Mouse (Mus musculus): ENCODE data around the gene Gjb1.

The Gjb1 gene

DNA sequence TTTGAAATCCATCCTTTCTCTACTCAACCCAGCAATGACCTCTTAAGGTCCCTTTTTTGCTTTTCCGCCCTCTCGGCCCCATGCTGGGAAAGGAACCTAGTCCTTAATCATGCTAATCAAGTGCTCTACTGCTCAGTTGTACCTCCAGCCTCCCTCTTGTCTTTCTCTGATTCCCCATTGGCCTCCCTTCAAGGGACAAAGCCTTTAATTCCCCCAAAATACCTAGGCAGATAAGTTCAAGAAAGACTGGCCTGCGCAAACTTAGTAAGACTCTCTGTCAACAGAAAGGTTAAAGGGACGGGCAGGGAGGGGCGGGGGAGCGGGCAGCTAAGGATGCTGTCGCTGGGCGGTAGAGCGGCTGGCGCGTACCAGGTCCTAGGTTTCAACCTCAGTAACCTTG lies 20.3 kb downstream of the Gjb1 start:
- ATAC-seq (ENCODE audit: low TSS enrichment): no peak

DNA sequence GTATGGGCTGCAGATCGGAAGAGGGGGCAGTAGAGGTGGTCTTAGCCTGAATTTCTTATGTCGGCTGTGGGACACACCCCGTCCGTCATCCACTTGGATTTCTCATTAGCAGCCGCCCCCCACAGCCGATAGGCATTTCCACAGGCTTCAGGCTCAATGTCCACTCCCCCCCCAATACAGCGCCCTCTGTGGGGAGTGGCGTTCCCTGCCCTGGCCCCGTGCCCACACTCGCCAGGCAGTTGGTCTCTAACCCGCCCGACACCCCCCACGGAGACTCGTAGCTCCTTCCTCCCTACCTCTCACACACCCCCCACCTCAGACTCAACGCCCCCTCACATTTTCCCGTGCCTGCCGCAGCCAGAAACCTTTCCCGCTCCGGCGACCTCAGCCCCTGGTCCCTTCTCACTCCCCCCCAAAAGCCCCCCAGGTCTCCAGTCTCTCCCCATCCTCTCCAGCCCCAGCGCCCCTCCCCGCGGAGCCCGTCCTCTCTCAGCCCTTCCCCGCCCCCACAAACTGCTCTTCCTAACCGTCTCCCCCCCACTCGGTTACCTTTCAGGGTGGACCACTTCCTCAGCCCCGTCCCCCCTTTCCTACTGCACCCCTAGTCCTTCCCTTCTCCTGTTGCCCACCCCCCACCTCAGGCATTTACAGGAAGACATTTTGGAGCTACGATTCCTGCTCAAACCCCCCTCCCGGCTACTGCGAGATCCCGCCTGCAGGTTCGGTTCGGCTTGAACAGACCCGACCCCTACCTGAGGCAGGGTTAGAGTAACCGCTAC lies 43.0 kb downstream of the Gjb1 start:
- no peak for ATAC-seq (ENCODE audit: low TSS enrichment)

DNA sequence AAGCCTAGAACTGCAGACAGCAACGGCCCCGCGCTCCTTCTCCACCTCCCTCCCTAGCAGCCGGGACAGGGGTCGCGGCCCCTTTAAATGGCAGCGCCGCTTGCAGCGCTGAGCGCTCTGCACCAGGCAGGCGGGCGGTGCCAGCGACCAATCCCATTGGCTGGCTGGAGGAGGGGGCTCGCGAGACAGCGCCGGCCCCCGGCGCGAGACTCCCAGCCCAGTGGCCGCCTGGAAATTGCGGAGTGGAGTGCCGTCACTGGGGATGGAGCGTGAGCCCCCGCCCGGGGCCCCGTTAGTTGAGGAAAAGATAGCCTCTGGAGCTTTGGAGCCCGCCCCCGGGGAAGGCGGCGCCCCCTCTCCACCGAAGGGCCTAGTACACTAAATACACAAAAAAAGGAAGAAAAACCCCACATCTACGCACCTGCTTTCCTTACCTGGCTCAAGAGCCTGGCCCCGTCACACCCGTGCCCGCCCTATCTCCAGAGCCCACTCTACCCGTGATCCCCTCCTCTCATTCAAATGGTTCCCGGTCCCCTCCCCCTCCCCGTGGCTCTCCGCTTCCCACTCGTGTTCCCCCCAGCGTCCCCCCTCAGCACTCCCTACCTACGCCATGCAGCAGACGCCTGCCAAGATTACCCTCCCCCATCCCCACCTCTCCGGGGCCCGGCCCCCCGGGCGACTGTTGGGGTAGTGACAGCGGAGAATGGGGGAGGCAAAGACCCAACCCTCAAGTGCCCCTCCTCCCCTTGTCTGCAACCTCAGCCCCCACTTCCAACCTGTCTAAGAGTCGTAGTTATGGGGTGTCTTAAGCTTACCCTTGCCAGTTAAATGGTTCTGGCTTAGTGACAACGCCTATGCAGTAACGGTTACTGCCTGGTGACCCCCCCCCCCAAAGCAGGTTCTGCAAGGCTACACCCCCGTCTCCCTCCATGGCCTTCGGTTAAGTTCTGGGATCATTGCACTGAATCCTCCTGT lies 43.8 kb downstream of the Gjb1 start:
- ATAC-seq (ENCODE audit: low TSS enrichment): peak; percentile 95

DNA sequence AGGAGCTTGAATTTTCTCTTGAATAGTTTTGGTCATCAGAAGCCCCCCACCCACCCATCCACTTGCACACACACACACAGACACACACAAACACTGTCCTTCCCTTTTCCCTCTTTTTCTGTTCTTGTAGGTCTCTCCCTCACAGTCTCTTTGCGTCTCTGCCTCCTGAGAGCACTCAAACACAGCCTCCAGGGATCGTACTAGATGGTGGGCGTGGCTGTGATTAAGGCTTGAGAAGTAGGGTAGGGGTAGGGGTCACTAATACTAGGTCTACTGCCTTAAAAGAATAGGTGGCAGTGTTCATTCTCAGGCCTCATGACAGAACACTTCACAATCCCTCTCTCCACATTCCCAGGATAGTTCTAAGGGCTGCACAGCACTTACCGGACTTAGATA lies 44.5 kb downstream of the Gjb1 start, which contains the start of gene Zmym3:
Zmym3 (minus strand) TSS at position 150 of the 396 bp plus-strand sequence.
- no peak for ATAC-seq (ENCODE audit: low TSS enrichment)

DNA sequence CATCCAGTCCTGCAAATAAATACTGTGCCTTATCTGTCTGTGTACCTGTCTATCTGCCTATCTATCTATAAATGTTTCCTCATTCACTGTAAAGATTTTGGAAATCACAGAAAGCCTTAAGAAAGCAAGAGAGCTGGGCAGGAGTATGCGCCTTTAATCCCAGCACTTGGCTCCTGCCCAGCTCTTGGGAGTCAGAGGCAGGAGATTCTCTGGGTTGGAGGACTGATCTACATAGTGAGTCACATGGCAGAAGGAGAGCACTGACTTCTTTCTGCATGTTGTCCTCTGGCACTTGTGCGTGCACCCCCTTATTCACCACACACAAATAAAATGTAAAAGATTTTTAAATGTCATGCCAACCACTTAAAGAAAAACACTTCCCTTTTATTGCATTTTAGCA lies 47.3 kb downstream of the Gjb1 start:
- ATAC-seq (ENCODE audit: low TSS enrichment): no peak

DNA sequence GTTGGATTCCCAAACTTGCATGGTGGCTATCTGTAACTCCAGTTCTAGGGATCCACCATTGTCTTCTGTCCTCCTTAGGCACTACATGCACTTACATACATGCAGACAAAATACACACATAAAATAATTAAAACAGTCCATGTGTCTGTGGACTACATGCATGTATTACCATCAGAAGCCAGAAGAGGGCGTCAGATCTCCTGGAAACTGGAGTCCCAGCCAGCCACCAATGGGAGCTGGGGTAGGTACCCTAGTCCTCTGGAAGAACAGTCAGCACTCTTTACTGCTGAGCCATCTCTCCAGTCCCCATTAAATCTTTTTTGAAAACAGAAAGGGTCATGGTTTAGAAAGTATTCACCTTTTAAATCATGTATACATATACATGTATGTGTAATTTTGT lies 51.6 kb downstream of the Gjb1 start:
- ATAC-seq (ENCODE audit: low TSS enrichment): no peak

DNA sequence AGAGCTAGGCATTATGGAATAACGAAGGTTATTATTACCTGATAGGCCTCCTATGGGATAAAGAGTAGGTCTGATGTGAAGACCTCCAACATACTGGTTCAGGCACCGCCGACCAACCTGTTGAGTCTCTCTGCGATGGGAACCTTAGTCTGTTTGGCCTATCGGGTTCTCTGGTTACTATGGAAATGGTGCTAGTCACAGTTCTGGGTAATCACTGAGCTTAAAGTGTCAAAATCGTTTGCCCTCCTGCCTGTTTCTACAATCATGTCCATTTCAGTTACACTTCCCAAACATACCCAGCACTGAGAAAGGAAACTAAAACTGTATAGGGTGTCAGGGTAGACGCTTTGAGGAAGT lies 52.6 kb downstream of the Gjb1 start:
- ATAC-seq (ENCODE audit: low TSS enrichment): no peak; the same call in 1 of the 2 replicates

DNA sequence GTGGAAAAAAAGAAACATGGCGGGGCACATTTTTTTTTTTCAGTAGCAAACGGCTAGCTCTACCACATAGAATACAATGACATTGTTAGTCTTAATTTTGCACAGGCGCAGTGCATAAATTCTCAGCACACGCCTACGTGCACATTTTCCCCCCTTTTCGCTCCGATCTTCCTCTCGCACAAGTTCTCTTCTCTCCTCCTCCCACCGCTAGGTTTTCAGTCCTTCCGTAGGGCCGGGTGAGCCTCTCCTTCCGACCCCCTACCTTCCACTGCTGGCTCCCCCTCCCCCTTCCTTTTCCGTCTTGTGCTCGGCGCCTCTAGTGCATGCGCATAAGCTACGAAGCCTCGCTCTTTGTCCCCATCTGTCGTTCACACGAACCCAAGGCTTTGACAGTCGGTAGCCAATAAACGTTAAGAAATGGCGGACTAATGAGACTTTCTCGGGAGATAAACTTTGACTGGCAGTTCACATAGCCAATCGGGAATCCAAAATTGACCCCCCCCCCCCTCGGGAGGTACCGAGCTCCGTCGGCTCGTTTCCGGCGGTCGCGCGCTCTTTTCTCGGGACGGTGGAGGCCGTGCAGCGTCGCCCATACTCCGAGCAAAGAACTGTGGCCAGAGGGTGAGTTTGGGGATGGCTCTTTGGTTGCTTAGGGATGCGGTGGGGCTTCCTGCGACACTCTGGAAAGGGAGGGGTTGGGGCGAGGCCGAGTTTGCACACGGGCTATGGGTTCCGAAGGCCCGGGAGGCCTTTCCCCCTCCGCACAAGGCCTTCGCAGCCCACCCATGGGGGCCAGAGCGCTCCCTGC lies 53.2 kb downstream of the Gjb1 start, which contains the start of gene Nono:
Nono (plus strand) TSS at position 177 of the 808 bp plus-strand sequence.
- peak; percentile 98 for ATAC-seq (ENCODE audit: low TSS enrichment)

DNA sequence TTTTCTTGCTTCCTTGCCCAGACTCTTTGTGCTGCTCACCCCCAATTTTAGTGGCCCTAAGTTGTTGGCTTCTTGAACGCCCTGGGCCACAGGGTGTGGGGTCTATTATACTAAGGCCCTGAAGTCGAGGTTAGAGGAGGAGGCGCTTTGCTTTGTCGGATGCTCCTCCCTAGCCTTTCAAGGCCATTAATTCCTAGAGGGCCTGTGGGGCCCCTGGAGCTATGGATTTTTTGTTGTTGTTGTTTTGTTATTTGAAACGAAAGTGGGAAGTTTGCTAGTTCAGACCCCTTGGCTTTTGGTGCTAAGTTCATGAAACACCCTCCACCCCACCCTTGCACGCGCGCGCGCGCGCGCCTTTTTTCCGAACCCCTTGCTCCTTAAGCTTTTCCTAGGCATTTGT lies 53.8 kb downstream of the Gjb1 start:
- peak; percentile 14; the same call in 1 of the 2 replicates for ATAC-seq (ENCODE audit: low TSS enrichment)
